Mouse (Mus musculus) right cerebral cortex, postnatal 10 days (tissue): ENCODE results near the gene Spin2e.
"Not testable (repeated sequence)": the region's sequence is repeated elsewhere in the genome, so short reads cannot be mapped to it uniquely, and the experiment has no call there.

ENCODE experiments used
- DNase-seq, 2 experiments: peaks; one replicate each; pipeline ENCODE4 v3.0.0; 2021; ENCODE audit warnings: low spot score in 2 of 2

Gene Spin2e

DNA sequence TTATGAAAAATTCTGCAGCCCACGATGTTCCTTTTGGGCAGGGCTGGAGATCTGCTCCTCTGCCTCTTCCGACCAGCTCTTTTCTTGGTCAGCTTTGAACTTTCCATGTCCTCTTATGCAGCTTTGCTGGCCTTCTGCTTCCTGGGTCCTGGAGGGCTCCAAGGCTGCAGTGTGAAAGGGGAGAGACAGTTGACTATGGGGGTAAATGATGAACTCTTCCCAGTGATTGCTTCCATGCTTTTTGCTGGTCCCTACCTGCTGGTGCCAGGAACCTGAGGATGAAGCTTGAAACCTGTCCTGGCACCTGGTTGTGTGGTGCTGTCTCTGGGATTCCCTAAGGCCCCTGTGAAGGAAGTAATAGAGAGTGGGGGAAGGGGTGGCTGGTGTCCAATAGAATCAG is at the start of gene Spin2e:
TSS of gene Spin2e (minus strand) at position 101 of the 400 bp plus-strand sequence.
- not testable (repeated sequence) for DNase-seq

DNA sequence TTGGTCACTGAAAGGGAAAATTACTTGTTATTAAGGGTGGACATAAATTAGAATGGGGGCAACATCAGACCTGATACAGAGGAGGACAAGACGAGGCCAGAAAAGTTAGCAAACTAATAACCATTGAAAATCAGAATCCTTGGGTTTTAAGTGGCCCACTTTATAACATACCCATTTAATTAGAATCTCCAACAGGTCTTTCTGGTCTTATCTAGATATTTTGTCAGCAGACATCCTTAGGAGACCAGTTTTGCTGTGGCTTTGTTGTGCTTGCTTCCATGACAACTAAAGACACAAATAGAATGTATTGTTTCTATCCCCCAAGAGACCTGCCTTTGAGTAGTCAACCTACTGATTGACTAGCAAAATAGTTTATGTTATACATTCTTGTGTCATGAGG is 44.5 kb downstream of the Spin2e start, which contains the start of gene Gm21883:
TSS of gene Gm21883 (minus strand) at position 101 of the 400 bp plus-strand sequence.
- not testable (repeated sequence) for DNase-seq
